Mouse (Mus musculus) urinary bladder, postnatal 4 days (tissue): ENCODE data around the gene Zdhhc16.
A peak's percentile ranks its signal among the peaks of the same experiment; 100 is the strongest.

Experiments used
- DNase-seq, 2 experiments: peaks; one replicate each; pipeline ENCODE4 v3.0.0; 2021 to 2022; ENCODE audit warnings: low spot score in 2 of 2

The Zdhhc16 gene

DNA sequence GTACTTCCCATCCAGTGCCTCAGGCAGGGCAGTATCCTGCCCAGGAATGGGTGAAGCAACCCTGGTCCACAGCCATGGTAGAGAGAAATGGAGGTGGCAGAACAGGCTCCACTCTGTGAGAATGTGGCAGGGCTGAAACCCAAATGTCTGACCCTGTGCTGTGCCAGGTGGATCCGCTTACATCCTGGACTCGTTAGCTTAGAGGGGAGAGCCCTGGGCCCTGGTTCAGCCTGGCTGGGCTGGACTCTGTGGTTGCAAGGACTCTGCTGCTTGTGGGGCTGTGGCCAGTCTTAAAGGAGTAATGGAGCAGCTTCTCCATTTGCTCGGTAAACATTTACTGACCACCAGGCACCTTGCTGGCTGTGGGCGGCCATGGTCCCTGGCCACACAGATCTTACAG, 53.9 kb downstream of the Zdhhc16 start:
- no peak for DNase-seq

DNA sequence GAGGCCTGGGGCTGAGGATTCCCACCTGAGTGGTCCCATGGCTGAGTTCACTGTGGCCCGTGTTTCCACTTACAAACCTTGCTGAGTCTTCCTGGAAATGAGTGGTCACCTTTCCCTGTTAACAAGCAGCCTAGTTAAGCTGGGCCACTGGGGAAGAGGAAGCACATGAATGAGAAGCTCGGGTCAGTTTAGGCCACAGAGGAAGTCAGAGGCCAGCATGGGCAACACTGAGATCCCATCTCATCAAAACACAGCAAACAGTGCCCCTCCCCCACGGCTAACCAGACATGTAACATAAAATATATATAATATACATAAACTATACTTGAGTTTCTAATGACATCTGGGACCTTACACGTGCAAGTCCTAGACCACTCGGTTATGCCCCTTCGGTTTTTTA, 56.5 kb downstream of the Zdhhc16 start:
- no peak for DNase-seq

DNA sequence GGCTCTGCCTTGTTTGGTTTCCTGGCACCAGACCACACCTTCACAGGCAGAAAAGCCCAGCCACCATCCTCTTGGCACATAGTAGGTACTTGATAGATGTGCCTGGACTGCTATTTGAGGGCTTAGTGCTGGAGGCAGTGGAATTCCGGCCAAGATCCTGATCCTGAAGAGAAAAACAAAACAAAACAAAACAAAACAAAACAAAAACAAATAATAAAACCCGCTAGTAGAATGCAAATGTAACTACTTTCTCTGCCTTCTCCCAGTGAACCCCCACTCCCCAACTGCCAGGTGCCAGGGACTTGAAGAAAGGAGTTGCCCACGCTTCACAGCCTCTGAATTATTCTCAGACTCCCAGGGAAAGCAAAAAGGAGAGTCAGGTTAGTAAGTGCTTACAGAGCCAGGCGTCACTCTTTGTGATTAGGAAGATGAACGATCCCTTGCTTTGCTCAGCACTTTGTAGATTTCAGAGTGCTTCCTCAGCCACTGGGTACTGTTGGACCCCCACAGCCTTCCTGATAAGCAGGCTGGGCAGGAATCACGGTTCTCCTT, 58.7 kb downstream of the Zdhhc16 start:
- no peak for DNase-seq

GRCm38 (mm10) chr19:41992971-41993370, 59.7 kb downstream of the Zdhhc16 start:
- no peak for DNase-seq

GRCm38 (mm10) chr19:41993484-41993883, 60.2 kb downstream of the Zdhhc16 start:
- DNase-seq = peak; percentile 81 to 86
